Mouse (Mus musculus) embryonic fibroblast, embryonic 13.5 days (primary cell): Measurements from ENCODE around the gene Ptpn5.

ENCODE experiments used
- CTCF ChIP-seq: IDR thresholded peaks from 2 replicates; pipeline ENCODE4 v1.5.1; 2011; ENCODE audit warnings: mild to moderate bottlenecking, control low read depth, low read length, moderate library complexity, borderline replicate concordance; ENCODE audit not compliant: insufficient read depth
- POLR2A ChIP-seq: IDR thresholded peaks from 2 replicates; pipeline ENCODE4 v1.6.1; 2011; ENCODE audit warnings: low read depth, mild to moderate bottlenecking, control low read depth, low read length, moderate library complexity

DNA sequence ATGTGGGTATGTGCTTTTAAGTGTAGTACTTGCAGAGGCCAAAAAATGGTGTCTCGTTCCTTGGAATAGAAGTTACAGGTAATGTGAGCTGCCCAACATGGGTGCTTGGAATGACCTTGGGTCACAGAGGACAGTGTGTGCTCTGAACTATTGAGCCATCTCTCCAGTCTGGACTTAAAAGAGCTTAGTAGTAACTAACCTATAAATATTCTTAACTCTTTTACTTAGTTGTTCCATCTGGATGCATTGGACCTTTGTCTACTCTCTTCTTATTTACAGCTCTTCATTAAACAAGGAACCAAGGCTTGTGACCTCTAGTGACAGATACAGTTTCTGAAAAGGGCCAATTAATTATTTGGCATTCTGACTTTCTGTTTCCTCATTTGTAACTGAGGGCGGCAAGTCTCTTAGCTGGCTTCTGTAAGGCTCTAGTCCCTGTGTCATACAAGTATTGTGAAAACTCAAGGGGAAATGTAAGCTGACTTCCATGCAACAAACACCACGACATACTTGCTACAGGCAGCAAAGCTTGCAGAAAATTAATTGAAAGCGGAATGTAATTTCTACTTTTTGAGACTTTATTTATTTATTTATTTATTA lies 98.6 kb downstream of the Ptpn5 start:
- no peak for TF ChIP-seq CTCF
- no peak for TF ChIP-seq POLR2A
